Mouse (Mus musculus): Measurements from ENCODE around the gene Kif26b. TPM values are rescaled to one million over a fixed set of nuclear protein-coding genes. Genes with fewer than 3 reads are reported as not detected.

Kif26b gene
- polyA plus RNA-seq, 1 experiment from 2014 or later, result 23.7 TPM

GRCm38 (mm10) chr1:178626961-178627381 is 98.0 kb downstream of the Kif26b start:
- WGBS, result 76% methylated on average over 6 of the region's 6 CpGs

GRCm38 (mm10) chr1:178630042-178630441 is 101.1 kb downstream of the Kif26b start:
- DNase-seq (ENCODE audit: low spot score) (no peak), ATAC-seq (ENCODE audit: insufficient number of reproducible peaks, low FRiP score, low TSS enrichment, low read depth) (no peak)
- no peak overlapping the region for H3K9ac ChIP-seq (ENCODE audit: low read length)
- no peak overlapping the region for H3K27ac ChIP-seq (replicated peaks; ENCODE audit: low read depth, low read length)
- H3K36me3 ChIP-seq (ENCODE audit: control insufficient read depth, insufficient read depth, low read length), result no peaks in the 10 kb centered on the region
- no peak overlapping the region for H3K4me3 ChIP-seq (ENCODE audit: low read depth, low read length)
- H3K9me3 ChIP-seq (ENCODE audit: control insufficient read depth, low read length), result no peaks in the 10 kb centered on the region
- H3K4me1 ChIP-seq (ENCODE audit: control insufficient read depth, insufficient read depth, low read length), result peaks cover 15% of the 10 kb centered on the region
- WGBS, result 81% methylated on average over 5 of the region's 5 CpGs
- no peak overlapping the region for H3K4me2 ChIP-seq (ENCODE audit: low read depth, severe bottlenecking)
- H3K27me3 ChIP-seq (ENCODE audit: control insufficient read depth, insufficient read depth, low read length), result no peaks in the 10 kb centered on the region

More at GRCm38 (mm10) chr1:178626961-178627381, 98.0 kb downstream of the Kif26b start:
- no peaks in the 10 kb centered on the region for H3K9me3 ChIP-seq (ENCODE audit: control insufficient read depth, low read length)
- no peak overlapping the region for H3K4me2 ChIP-seq (ENCODE audit: low read depth, severe bottlenecking)
- no peak overlapping the region for H3K9ac ChIP-seq (ENCODE audit: low read length)
- no peak overlapping the region for H3K4me3 ChIP-seq (ENCODE audit: low read depth, low read length)
- DNase-seq (ENCODE audit: low spot score), result no peak
- peaks cover 25% of the 10 kb centered on the region for H3K4me1 ChIP-seq (ENCODE audit: control insufficient read depth, insufficient read depth, low read length)
- no peaks in the 10 kb centered on the region for H3K36me3 ChIP-seq (ENCODE audit: control insufficient read depth, insufficient read depth, low read length)
- no peak for ATAC-seq (ENCODE audit: insufficient number of reproducible peaks, low FRiP score, low TSS enrichment, low read depth)
- H3K27ac ChIP-seq (replicated peaks; ENCODE audit: low read depth, low read length), result no peak overlapping the region
- no peaks in the 10 kb centered on the region for H3K27me3 ChIP-seq (ENCODE audit: control insufficient read depth, insufficient read depth, low read length)

- no peaks in the 10 kb centered on the region for H3K27me3 ChIP-seq (ENCODE audit: control insufficient read depth, insufficient read depth, low read length)
- H3K9ac ChIP-seq (ENCODE audit: low read length), result no peak overlapping the region
- no peak overlapping the region for H3K27ac ChIP-seq (replicated peaks; ENCODE audit: low read depth, low read length)
- H3K36me3 ChIP-seq (ENCODE audit: control insufficient read depth, insufficient read depth, low read length), result no peaks in the 10 kb centered on the region
- WGBS, result 41% methylated on average over 7 of the region's 7 CpGs
- no peak for ATAC-seq (ENCODE audit: insufficient number of reproducible peaks, low FRiP score, low TSS enrichment, low read depth)
- no peak overlapping the region for H3K4me3 ChIP-seq (ENCODE audit: low read depth, low read length)
- peaks cover 15% of the 10 kb centered on the region for H3K4me1 ChIP-seq (ENCODE audit: control insufficient read depth, insufficient read depth, low read length)
- no peaks in the 10 kb centered on the region for H3K9me3 ChIP-seq (ENCODE audit: control insufficient read depth, low read length)
- no peak for DNase-seq (ENCODE audit: low spot score)
- H3K4me2 ChIP-seq (ENCODE audit: low read depth, severe bottlenecking), result no peak overlapping the region
Observed at GRCm38 (mm10) chr1:178631863-178632262, 102.9 kb downstream of the Kif26b start.

- Histone ChIP-seq H3K9ac (ENCODE audit: low read length) (no peak overlapping the region), H3K9me3 (ENCODE audit: control insufficient read depth, low read length) (no peaks in the 10 kb centered on the region), H3K4me2 (ENCODE audit: low read depth, severe bottlenecking) (no peak overlapping the region), H3K4me1 (ENCODE audit: control insufficient read depth, insufficient read depth, low read length) (peaks cover 29% of the 10 kb centered on the region), H3K36me3 (ENCODE audit: control insufficient read depth, insufficient read depth, low read length) (no peaks in the 10 kb centered on the region), H3K27me3 (ENCODE audit: control insufficient read depth, insufficient read depth, low read length) (no peaks in the 10 kb centered on the region), H3K4me3 (ENCODE audit: low read depth, low read length) (no peak overlapping the region), H3K27ac (replicated peaks; ENCODE audit: low read depth, low read length) (no peak overlapping the region)
- DNase-seq (ENCODE audit: low spot score) (no peak), ATAC-seq (ENCODE audit: insufficient number of reproducible peaks, low FRiP score, low TSS enrichment, low read depth) (no peak)
- WGBS, result 73% methylated on average over 19 of the region's 19 CpGs
Observed at GRCm38 (mm10) chr1:178634359-178635085, 105.6 kb downstream of the Kif26b start.

GRCm38 (mm10) chr1:178635470-178635869 is 106.5 kb downstream of the Kif26b start:
- H3K4me3 ChIP-seq (ENCODE audit: low read depth, low read length), result no peak overlapping the region
- H3K36me3 ChIP-seq (ENCODE audit: control insufficient read depth, insufficient read depth, low read length), result no peaks in the 10 kb centered on the region
- 90% methylated on average over 4 of the region's 4 CpGs for WGBS
- H3K9me3 ChIP-seq (ENCODE audit: control insufficient read depth, low read length), result no peaks in the 10 kb centered on the region
- no peak overlapping the region for H3K9ac ChIP-seq (ENCODE audit: low read length)
- H3K27ac ChIP-seq (replicated peaks; ENCODE audit: low read depth, low read length), result no peak overlapping the region
- no peak overlapping the region for H3K4me2 ChIP-seq (ENCODE audit: low read depth, severe bottlenecking)
- no peaks in the 10 kb centered on the region for H3K27me3 ChIP-seq (ENCODE audit: control insufficient read depth, insufficient read depth, low read length)
- ATAC-seq (ENCODE audit: insufficient number of reproducible peaks, low FRiP score, low TSS enrichment, low read depth) (no peak), DNase-seq (ENCODE audit: low spot score) (no peak)
- H3K4me1 ChIP-seq (ENCODE audit: control insufficient read depth, insufficient read depth, low read length), result peaks cover 30% of the 10 kb centered on the region

- Histone ChIP-seq H3K4me1 (ENCODE audit: control insufficient read depth, insufficient read depth, low read length) (peaks cover 26% of the 10 kb centered on the region; the same call in 1 of the 2 replicates), H3K4me3 (ENCODE audit: low read depth, low read length) (no peak overlapping the region), H3K27ac (replicated peaks; ENCODE audit: low read depth, low read length) (no peak overlapping the region), H3K27me3 (ENCODE audit: control insufficient read depth, insufficient read depth, low read length) (no peaks in the 10 kb centered on the region), H3K36me3 (ENCODE audit: control insufficient read depth, insufficient read depth, low read length) (no peaks in the 10 kb centered on the region), H3K9me3 (ENCODE audit: control insufficient read depth, low read length) (no peaks in the 10 kb centered on the region), H3K4me2 (ENCODE audit: low read depth, severe bottlenecking) (no peak overlapping the region), H3K9ac (ENCODE audit: low read length) (no peak overlapping the region)
- DNase-seq (ENCODE audit: low spot score) (no peak), ATAC-seq (ENCODE audit: insufficient number of reproducible peaks, low FRiP score, low TSS enrichment, low read depth) (no peak)
- WGBS, result 80% methylated on average over 7 of the region's 7 CpGs
Observed at GRCm38 (mm10) chr1:178637293-178637692, 108.4 kb downstream of the Kif26b start.

- Histone ChIP-seq H3K36me3 (ENCODE audit: control insufficient read depth, insufficient read depth, low read length) (peaks cover 2% of the 10 kb centered on the region; the same call in 1 of the 2 replicates), H3K27ac (replicated peaks; ENCODE audit: low read depth, low read length) (0 out of 2 replicates have a peak overlapping the region, but pooled peaks have one; percentile 30), H3K4me1 (ENCODE audit: control insufficient read depth, insufficient read depth, low read length) (peaks cover 19% of the 10 kb centered on the region; the same call in 1 of the 2 replicates), H3K4me2 (ENCODE audit: low read depth, severe bottlenecking) (no peak overlapping the region), H3K4me3 (ENCODE audit: low read depth, low read length) (no peak overlapping the region), H3K27me3 (ENCODE audit: control insufficient read depth, insufficient read depth, low read length) (no peaks in the 10 kb centered on the region), H3K9me3 (ENCODE audit: control insufficient read depth, low read length) (no peaks in the 10 kb centered on the region), H3K9ac (ENCODE audit: low read length) (no peak overlapping the region)
- no peak; the same call in 1 of the 2 replicates for ATAC-seq (ENCODE audit: insufficient number of reproducible peaks, low FRiP score, low TSS enrichment, low read depth)
- 21% methylated on average over 6 of the region's 6 CpGs for WGBS
- no peak for DNase-seq (ENCODE audit: low spot score)
Observed at GRCm38 (mm10) chr1:178639951-178640350, 111.0 kb downstream of the Kif26b start.

- Histone ChIP-seq H3K9me3 (ENCODE audit: control insufficient read depth, low read length) (no peaks in the 10 kb centered on the region), H3K4me1 (ENCODE audit: control insufficient read depth, insufficient read depth, low read length) (peaks cover 19% of the 10 kb centered on the region; the same call in 1 of the 2 replicates), H3K4me2 (ENCODE audit: low read depth, severe bottlenecking) (no peak overlapping the region), H3K27me3 (ENCODE audit: control insufficient read depth, insufficient read depth, low read length) (no peaks in the 10 kb centered on the region), H3K4me3 (ENCODE audit: low read depth, low read length) (no peak overlapping the region), H3K36me3 (ENCODE audit: control insufficient read depth, insufficient read depth, low read length) (peaks cover 2% of the 10 kb centered on the region; the same call in 1 of the 2 replicates), H3K27ac (replicated peaks; ENCODE audit: low read depth, low read length) (no peak overlapping the region), H3K9ac (ENCODE audit: low read length) (no peak overlapping the region)
- no peak for ATAC-seq (ENCODE audit: insufficient number of reproducible peaks, low FRiP score, low TSS enrichment, low read depth)
- DNase-seq (ENCODE audit: low spot score), result no peak
- WGBS, result 53% methylated on average over 11 of the region's 11 CpGs
Observed at GRCm38 (mm10) chr1:178640719-178641455, 112.0 kb downstream of the Kif26b start.

Data from limb, embryonic 11.5 days (tissue).